Mouse (Mus musculus) bone marrow, adult 2 months (tissue): ENCODE results near the gene Prr5l. TPM values are rescaled to one million over a fixed set of nuclear protein-coding genes. Genes with fewer than 3 reads are reported as not detected.

Experiments
- H3K27ac ChIP-seq: fragments of 200-500 bp; 2 replicates; pipeline ENCODE4 v1.5.1; 2012; ENCODE audit warnings: low read depth, mild to moderate bottlenecking, control low read depth, inconsistent platforms, low read length; ENCODE audit not compliant: control insufficient read depth, poor library complexity, insufficient read depth
- H3K4me1 ChIP-seq: fragments of 200-500 bp; 2 replicates; pipeline ENCODE4 v1.6.1; 2011; ENCODE audit warnings: low read length; ENCODE audit not compliant: control insufficient read depth, insufficient read depth
- H3K4me3 ChIP-seq: fragments of 200-500 bp; replicated peaks from 2 replicates; pipeline ENCODE3; 2011; ENCODE audit warnings: mild to moderate bottlenecking, low read depth, low read length, control low read depth; ENCODE audit not compliant: control insufficient read depth
- CTCF ChIP-seq: fragments of 200-500 bp; IDR thresholded peaks from 2 replicates; pipeline ENCODE4 v1.5.1; 2011; ENCODE audit warnings: low read length, control low read depth; ENCODE audit not compliant: control insufficient read depth, insufficient read depth
- POLR2A ChIP-seq: fragments of 200-500 bp; IDR thresholded peaks from 2 replicates; pipeline ENCODE4 v1.6.1; 2011; ENCODE audit warnings: low read depth, mild to moderate bottlenecking, control low read depth, low read length, borderline replicate concordance; ENCODE audit not compliant: control insufficient read depth
- WGBS: fragments of 180-500 bp; shearing (Covaris S2); methylation state at CpG from one replicate; pipeline ENCODE4 v1.1.7; 2018; 5-methylcytosine and 5-hydroxymethylcytosine counted together
- polyA plus RNA-seq: library from polyadenylated mRNA; stranded (reverse); fragments of >200 nt; gene quantifications from 2 replicates; pipeline ENCODE4 v1.2.4, GENCODE M21; 2011; ENCODE audit warnings: low replicate concordance; ENCODE audit not compliant: missing spikeins, insufficient read depth, insufficient read length

The Prr5l gene
- polyA plus RNA-seq, 1 experiment, result 8.4 TPM

DNA sequence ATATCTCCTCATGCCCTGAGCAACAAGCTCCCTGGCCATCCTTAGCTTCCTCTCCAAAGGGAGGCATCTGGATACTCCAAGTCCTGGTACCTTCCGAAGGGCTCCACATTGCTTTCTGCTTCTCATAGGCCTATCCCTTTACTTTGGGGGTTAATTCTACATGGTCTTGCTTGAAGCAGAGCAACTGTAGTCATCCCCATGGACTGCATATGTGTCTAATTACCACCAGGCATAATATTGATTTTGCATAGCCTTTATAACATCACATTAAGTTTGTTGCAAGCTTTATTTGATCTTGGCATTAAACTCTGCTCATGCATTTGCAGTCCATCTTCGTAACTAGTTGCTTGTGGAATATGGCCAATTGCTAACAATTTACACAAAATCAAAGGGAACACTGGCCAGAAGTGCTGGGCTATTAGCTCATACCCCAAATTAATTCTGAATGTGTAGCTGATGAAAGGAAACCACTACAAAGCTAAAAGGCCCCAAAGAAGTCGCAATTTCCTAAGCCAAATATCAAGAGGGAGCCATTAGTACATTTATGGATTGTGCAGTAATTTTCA, 21.8 kb downstream of the Prr5l start:
- WGBS, result 82% methylated on average over 3 of the region's 3 CpGs
- Histone ChIP-seq H3K27ac (no peak overlapping the region), H3K4me3 (no peak overlapping the region), H3K4me1 (no peaks in the 10 kb centered on the region)
- TF ChIP-seq CTCF, result no peak
- TF ChIP-seq POLR2A, result no peak

DNA sequence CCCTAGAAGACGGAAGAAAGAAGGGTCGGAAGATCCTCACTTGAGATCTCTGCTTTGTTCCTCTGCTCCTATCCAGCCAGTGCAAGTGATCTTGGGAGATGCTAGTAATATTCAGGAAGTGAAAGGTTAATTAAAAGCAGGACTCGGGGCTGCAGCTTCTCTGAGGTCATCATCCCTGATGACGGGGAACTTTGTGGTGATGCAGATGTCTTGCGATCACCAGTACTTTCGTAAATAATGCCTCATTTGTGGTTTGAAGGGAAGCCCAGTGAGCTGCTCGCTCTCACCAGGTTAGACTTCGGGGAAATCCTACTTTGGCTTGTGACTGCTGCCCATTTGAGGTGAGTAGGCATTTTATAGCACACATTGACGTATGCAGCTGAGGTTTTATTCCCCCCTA, 26.7 kb downstream of the Prr5l start:
- Histone ChIP-seq H3K4me3 (no peak overlapping the region), H3K27ac (no peak overlapping the region)
- no peak for TF ChIP-seq CTCF
- TF ChIP-seq POLR2A, result no peak

DNA sequence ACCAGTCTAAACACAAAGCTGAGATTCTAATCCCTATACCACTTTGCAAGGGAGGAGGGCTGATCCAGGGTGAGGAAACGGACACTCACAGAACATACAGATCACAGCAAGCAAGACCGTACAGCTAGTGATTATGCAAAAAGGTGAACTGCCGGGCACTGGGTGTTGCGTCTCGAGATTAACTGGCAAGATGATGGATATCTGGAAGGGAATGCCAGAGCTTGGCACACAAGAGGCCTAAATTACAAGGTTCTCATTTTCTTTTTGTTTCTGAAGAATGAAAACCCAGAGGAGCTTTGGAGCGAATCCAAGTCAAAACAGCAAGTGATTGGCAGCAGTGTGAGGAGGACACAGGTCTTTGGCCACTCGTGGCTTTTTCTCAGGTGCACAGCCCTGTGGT, 28.0 kb downstream of the Prr5l start:
- TF ChIP-seq POLR2A (no peak), CTCF (no peak)
- no peak overlapping the region for H3K27ac ChIP-seq
- H3K4me3 ChIP-seq, result no peak overlapping the region
- WGBS, result 76% methylated on average over 7 of the region's 7 CpGs
- H3K4me1 ChIP-seq, result no peaks in the 10 kb centered on the region

More for the DNA sequence above, 26.7 kb downstream of the Prr5l start:
- 65% methylated on average over 9 of the region's 9 CpGs for WGBS
- H3K4me1 ChIP-seq, result no peaks in the 10 kb centered on the region

DNA sequence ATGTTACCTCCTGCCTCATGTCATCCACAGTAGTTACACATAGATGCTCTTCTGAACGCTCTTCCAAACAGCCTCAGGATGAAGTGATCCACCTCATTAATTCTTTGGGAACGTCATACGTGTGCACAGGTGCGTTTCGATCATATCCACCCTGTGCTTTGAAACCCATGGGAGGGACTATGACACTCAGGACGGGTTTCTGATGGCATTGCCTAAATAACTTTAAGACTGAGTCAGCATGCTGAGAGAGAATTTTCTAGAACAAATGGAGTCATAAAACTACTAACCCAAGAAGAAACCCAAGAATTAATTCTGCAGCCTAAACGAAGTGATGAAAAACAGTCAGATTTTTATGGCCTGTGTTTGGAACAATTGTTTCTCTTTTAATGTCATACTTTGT, 40.1 kb downstream of the Prr5l start:
- no peak overlapping the region for H3K27ac ChIP-seq
- 81% methylated on average over 7 of the region's 7 CpGs for WGBS
- no peaks in the 10 kb centered on the region for H3K4me1 ChIP-seq
- H3K4me3 ChIP-seq, result no peak overlapping the region
- TF ChIP-seq CTCF (no peak), POLR2A (no peak)

DNA sequence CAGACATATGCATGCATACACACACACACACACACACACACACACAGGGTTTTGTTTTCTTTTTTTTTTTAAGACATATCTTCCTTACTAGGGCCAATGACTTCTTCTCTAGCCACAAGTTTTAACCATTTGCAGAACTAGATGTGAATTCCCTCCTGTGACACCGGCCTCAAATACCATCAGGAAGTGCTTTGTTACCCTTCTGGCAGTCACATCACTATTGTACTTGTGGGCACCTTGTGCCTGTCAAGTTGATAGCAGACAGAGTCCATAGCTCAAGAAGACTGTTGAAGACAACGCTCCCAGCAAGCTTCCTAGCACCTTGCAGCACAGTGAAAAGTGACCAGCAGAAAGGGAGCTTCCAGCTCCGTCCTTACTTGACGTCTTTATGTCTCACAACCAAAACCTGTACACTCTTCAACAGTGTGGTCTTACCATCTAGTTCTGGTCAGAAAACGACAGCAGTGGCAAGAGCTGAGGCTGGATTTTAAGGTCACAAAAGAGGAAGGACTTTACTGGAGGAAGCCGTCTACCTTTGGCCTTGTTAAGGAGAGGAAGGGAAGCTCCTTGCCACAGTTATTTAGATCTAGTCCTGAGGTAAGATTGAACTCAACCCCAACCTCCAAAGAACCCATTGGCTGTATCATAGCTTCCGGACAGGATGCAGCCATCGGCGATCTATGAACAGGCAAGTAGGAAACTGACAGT, 47.9 kb downstream of the Prr5l start:
- no peak overlapping the region for H3K27ac ChIP-seq
- H3K4me3 ChIP-seq, result no peak overlapping the region
- WGBS, result 22% methylated on average over 9 of the region's 9 CpGs
- TF ChIP-seq CTCF (no peak), POLR2A (no peak)
- no peaks in the 10 kb centered on the region; the same call in 1 of the 2 replicates for H3K4me1 ChIP-seq

DNA sequence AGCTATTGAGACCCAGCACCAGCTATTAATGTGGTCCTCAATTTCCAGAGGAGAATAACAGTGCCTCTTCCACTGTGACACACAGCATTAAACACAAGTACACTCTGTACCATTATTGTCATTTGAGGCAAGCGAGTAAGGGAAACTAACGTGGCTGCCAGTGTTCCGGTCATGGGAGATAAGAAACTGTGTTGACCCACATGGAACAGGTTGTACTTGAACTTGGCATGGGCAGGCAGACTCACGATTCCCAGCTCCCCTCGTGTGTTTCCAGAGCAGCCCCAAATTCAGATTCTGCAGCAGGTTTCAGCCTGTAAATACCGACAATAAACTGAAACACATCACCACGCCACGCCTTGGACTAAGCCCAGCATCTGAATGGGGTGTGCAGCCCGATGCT, 50.5 kb downstream of the Prr5l start:
- WGBS, result 83% methylated on average over 9 of the region's 9 CpGs
- Histone ChIP-seq H3K4me3 (no peak overlapping the region), H3K4me1 (no peaks in the 10 kb centered on the region; the same call in 1 of the 2 replicates), H3K27ac (no peak overlapping the region)
- no peak for TF ChIP-seq POLR2A
- no peak for TF ChIP-seq CTCF

DNA sequence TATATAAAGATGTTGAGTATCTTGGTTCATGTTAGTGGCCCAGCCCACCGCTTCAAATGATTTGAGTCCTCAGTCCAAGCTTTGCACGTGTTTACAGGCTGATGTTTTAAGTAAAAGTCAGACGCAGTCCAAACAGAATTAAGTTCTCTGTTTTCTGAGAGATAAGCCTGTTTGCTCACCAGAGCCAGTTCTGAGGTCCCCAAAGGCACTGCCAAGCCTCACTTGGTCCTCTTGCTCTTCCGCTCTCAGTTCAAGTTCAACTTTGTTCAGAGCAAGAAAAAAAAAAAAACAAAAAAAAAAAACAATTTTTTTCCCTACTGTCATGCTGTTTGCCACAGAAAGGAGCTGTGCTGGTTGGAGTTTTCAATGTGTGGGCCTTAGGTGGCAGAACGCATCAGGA, 51.0 kb downstream of the Prr5l start:
- TF ChIP-seq CTCF (no peak), POLR2A (no peak)
- Histone ChIP-seq H3K27ac (no peak overlapping the region), H3K4me1 (no peaks in the 10 kb centered on the region; the same call in 1 of the 2 replicates), H3K4me3 (no peak overlapping the region)
- WGBS, result 90% methylated on average over 5 of the region's 5 CpGs

DNA sequence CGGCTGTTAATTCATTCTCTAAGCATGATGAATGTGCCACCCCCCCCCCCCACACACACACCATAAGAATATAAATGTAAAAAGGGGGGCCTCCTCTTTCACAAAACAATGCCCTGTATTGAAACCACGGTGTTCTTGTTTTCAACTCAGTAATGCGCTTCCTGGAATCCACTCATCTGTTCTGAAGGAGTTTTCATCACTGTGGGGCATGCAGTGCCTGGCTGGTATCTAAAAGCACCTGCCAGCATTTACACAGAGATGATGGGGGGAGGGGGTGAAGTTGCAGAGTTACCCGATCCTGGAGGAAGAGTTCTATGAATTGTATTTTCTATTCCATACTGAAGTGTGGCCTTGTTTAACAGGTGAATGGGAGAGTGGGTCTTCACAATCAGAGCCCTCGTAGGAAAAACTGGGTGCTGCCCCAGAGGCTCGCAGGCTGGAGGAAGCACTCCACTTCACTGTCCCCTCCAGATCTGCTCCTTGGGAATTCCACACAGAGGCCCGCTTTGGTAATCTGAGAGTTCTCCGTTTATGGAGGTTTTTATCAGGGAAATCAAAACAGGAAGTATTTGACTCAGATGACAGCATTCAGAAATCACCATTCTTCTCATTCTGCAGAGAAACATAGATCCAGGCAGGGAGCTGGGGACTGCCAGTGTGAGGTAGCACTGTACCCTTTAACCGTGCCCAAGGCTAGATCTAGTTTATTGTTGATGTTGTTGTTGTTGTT, 52.5 kb downstream of the Prr5l start:
- H3K4me3 ChIP-seq, result no peak overlapping the region
- WGBS, result 41% methylated on average over 9 of the region's 9 CpGs
- no peaks in the 10 kb centered on the region; the same call in 1 of the 2 replicates for H3K4me1 ChIP-seq
- no peak overlapping the region for H3K27ac ChIP-seq
- no peak for TF ChIP-seq CTCF
- TF ChIP-seq POLR2A, result no peak
